Mouse (Mus musculus): ENCODE measurements at regions not wholly inside any gene's neighbourhood (a gene's known extent, or its start where the extent isn't known, plus 50 kb on each side); places are given as distances from the start of the nearest gene placed in this dataset.
"Not testable (repeated sequence)": the region's sequence is repeated elsewhere in the genome, so short reads cannot be mapped to it uniquely, and the experiment has no call there.

- not testable (repeated sequence) for H3K27ac ChIP-seq (replicated peaks; ENCODE audit: insufficient read depth, low read depth, low read length); H3K4me1 ChIP-seq (ENCODE audit: control insufficient read depth, insufficient read depth, low read length); DNase-seq (ENCODE audit: extremely low read depth, low read depth, low spot score); H3K36me3 ChIP-seq (ENCODE audit: control insufficient read depth, insufficient read depth, low read length); H3K4me3 ChIP-seq (ENCODE audit: insufficient read depth, low read depth, low read length); H3K27me3 ChIP-seq (ENCODE audit: control insufficient read depth, insufficient read depth, low read length); H3K9ac ChIP-seq (ENCODE audit: low read depth, low read length); H3K79me2 ChIP-seq (ENCODE audit: control insufficient read depth, insufficient read depth, low read length)
- 71% methylated on average over 2 of the region's 2 CpGs for WGBS
These were observed 124.6 kb upstream of the Mrpl21 start for GRCm38 (mm10) chr19:3158149-3158548.

DNA sequence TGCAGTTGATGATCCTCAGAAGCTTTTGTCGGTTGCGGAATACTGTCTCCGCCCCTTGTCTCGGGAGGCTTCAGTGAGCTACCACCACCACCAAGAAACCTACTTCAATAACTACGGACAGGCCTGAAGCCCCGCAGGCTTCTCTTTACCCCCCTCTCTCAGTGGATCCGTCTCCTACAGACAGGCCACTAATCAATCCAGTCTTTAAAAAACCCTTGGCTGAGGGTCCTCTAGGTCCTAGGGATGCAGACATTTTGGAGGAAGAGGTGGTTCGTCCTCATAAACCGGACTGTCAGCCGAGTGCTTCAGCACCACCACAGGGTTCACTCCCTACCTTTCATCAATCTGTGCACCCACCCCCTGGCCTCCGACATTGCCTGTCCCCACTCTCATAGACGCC, 123.4 kb upstream of the Mrpl21 start:
- TF ChIP-seq POLR2A (IDR thresholded peaks at IDR 0.05; ENCODE audit: extremely low read depth, insufficient read depth, low read length): no peak
- no peak for TF ChIP-seq CTCF (IDR thresholded peaks at IDR 0.05; ENCODE audit: low read depth, low read length)

GRCm38 (mm10) chr19:3167683-3168082, 115.0 kb upstream of the Mrpl21 start:
- no peaks in the 10 kb centered on the region for H3K36me3 ChIP-seq (ENCODE audit: control insufficient read depth, insufficient read depth, low read length)
- H3K27me3 ChIP-seq (ENCODE audit: control insufficient read depth, insufficient read depth, low read length): no peaks in the 10 kb centered on the region
- no peak for DNase-seq (ENCODE audit: extremely low read depth, low read depth, low spot score)
- no peaks in the 10 kb centered on the region for H3K4me1 ChIP-seq (ENCODE audit: control insufficient read depth, insufficient read depth, low read length)
- H3K27ac ChIP-seq (replicated peaks; ENCODE audit: insufficient read depth, low read depth, low read length): no peak overlapping the region
- H3K9ac ChIP-seq (ENCODE audit: low read depth, low read length): no peak overlapping the region
- no peaks in the 10 kb centered on the region for H3K79me2 ChIP-seq (ENCODE audit: control insufficient read depth, insufficient read depth, low read length)
- 83% methylated on average over 7 of the region's 7 CpGs for WGBS
- no peak overlapping the region for H3K4me3 ChIP-seq (ENCODE audit: insufficient read depth, low read depth, low read length)
- TF ChIP-seq POLR2A (IDR thresholded peaks at IDR 0.05; ENCODE audit: extremely low read depth, insufficient read depth, low read length) (no peak), CTCF (IDR thresholded peaks at IDR 0.05; ENCODE audit: low read depth, low read length) (no peak)

More for the DNA sequence above, 123.4 kb upstream of the Mrpl21 start:
- 88% methylated on average over 12 of the region's 12 CpGs for WGBS
- Histone ChIP-seq H3K9ac (ENCODE audit: low read depth, low read length) (no peak overlapping the region), H3K27me3 (ENCODE audit: control insufficient read depth, insufficient read depth, low read length) (no peaks in the 10 kb centered on the region), H3K27ac (replicated peaks; ENCODE audit: insufficient read depth, low read depth, low read length) (no peak overlapping the region), H3K4me1 (ENCODE audit: control insufficient read depth, insufficient read depth, low read length) (no peaks in the 10 kb centered on the region), H3K36me3 (ENCODE audit: control insufficient read depth, insufficient read depth, low read length) (no peaks in the 10 kb centered on the region), H3K4me3 (ENCODE audit: insufficient read depth, low read depth, low read length) (no peak overlapping the region), H3K79me2 (ENCODE audit: control insufficient read depth, insufficient read depth, low read length) (no peaks in the 10 kb centered on the region)
- no peak for DNase-seq (ENCODE audit: extremely low read depth, low read depth, low spot score)

GRCm38 (mm10) chr19:3182625-3183024, 100.1 kb upstream of the Mrpl21 start:
- WGBS: 34% methylated on average over 2 of the region's 2 CpGs
- no peaks in the 10 kb centered on the region for H3K36me3 ChIP-seq (ENCODE audit: control insufficient read depth, insufficient read depth, low read length)
- no peaks in the 10 kb centered on the region for H3K4me1 ChIP-seq (ENCODE audit: control insufficient read depth, insufficient read depth, low read length)
- H3K27me3 ChIP-seq (ENCODE audit: control insufficient read depth, insufficient read depth, low read length): no peaks in the 10 kb centered on the region
- H3K9ac ChIP-seq (ENCODE audit: low read depth, low read length): no peak overlapping the region
- no peak overlapping the region for H3K4me3 ChIP-seq (ENCODE audit: insufficient read depth, low read depth, low read length)
- no peak for TF ChIP-seq CTCF (IDR thresholded peaks at IDR 0.05; ENCODE audit: low read depth, low read length)
- no peak for TF ChIP-seq POLR2A (IDR thresholded peaks at IDR 0.05; ENCODE audit: extremely low read depth, insufficient read depth, low read length)
- no peak overlapping the region for H3K27ac ChIP-seq (replicated peaks; ENCODE audit: insufficient read depth, low read depth, low read length)
- DNase-seq (ENCODE audit: extremely low read depth, low read depth, low spot score): peak; percentile 83
- H3K79me2 ChIP-seq (ENCODE audit: control insufficient read depth, insufficient read depth, low read length): no peaks in the 10 kb centered on the region

DNA sequence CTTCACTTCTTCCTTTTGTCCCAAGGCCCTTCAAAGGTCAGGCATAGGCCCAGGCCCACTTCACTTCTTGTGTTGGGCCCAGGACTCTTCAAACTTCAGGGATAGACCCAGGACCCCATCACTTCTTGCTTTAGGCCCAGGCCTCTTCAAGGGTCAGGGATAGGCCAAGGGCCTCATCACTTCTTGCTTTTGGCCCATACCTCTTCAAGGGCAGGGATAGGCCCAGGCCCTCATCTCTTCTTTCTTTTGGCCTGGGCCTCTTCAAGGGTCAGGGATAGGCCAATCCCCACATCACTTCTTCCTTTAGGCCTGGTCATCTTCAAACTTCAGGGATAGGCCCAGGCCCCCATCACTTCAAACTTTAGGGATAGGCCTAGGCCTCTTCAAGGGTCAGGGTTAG, 90.1 kb upstream of the Mrpl21 start:
- Histone ChIP-seq H3K36me3 (ENCODE audit: control insufficient read depth, insufficient read depth, low read length) (no peaks in the 10 kb centered on the region), H3K79me2 (ENCODE audit: control insufficient read depth, insufficient read depth, low read length) (no peaks in the 10 kb centered on the region), H3K9ac (ENCODE audit: low read depth, low read length) (no peak overlapping the region), H3K4me1 (ENCODE audit: control insufficient read depth, insufficient read depth, low read length) (peaks cover 2% of the 10 kb centered on the region), H3K4me3 (ENCODE audit: insufficient read depth, low read depth, low read length) (no peak overlapping the region), H3K27me3 (ENCODE audit: control insufficient read depth, insufficient read depth, low read length) (no peaks in the 10 kb centered on the region), H3K27ac (replicated peaks; ENCODE audit: insufficient read depth, low read depth, low read length) (no peak overlapping the region)
- no peak for DNase-seq (ENCODE audit: extremely low read depth, low read depth, low spot score)
- no peak for TF ChIP-seq CTCF (IDR thresholded peaks at IDR 0.05; ENCODE audit: low read depth, low read length)
- TF ChIP-seq POLR2A (IDR thresholded peaks at IDR 0.05; ENCODE audit: extremely low read depth, insufficient read depth, low read length): no peak

DNA sequence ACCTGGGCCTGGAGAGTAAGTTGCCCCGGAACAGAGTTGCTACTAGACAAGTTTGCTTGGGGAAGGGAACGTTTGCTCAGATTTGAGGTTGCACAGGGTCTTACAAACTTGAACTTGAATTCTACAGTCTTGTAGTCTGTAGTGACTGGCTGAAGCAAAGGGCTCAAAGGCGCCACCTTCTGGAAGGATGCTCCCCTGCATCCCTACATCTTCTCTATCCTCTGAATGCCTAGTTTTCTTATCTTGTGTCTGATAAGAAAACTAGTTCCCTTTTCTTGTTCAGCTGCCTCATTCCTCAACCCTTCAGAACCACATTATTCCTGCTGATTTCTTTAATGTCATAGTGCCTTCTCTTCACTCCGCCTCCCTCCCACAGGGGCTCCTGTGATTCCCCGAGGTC, 78.2 kb upstream of the Mrpl21 start:
- DNase-seq (ENCODE audit: extremely low read depth, low read depth, low spot score): peak; percentile 29
- H3K27ac ChIP-seq (replicated peaks; ENCODE audit: insufficient read depth, low read depth, low read length); H3K79me2 ChIP-seq (ENCODE audit: control insufficient read depth, insufficient read depth, low read length); H3K9ac ChIP-seq (ENCODE audit: low read depth, low read length); H3K27me3 ChIP-seq (ENCODE audit: control insufficient read depth, insufficient read depth, low read length); H3K4me1 ChIP-seq (ENCODE audit: control insufficient read depth, insufficient read depth, low read length); H3K36me3 ChIP-seq (ENCODE audit: control insufficient read depth, insufficient read depth, low read length); H3K4me3 ChIP-seq (ENCODE audit: insufficient read depth, low read depth, low read length): not testable (repeated sequence)
- TF ChIP-seq CTCF (IDR thresholded peaks at IDR 0.05; ENCODE audit: low read depth, low read length): peak; percentile 59
- 56% methylated on average over 5 of the region's 5 CpGs for WGBS

- WGBS: 90% methylated on average over 28 of the region's 28 CpGs
- H3K4me1 ChIP-seq (ENCODE audit: control insufficient read depth, insufficient read depth, low read length): not testable (repeated sequence)
These were observed 77.3 kb upstream of the Mrpl21 start for GRCm38 (mm10) chr19:3205406-3205805.

More at GRCm38 (mm10) chr19:3205406-3205805, 77.3 kb upstream of the Mrpl21 start:
- not testable (repeated sequence) for H3K27me3 ChIP-seq (ENCODE audit: control insufficient read depth, insufficient read depth, low read length); H3K79me2 ChIP-seq (ENCODE audit: control insufficient read depth, insufficient read depth, low read length); H3K27ac ChIP-seq (replicated peaks; ENCODE audit: insufficient read depth, low read depth, low read length); H3K36me3 ChIP-seq (ENCODE audit: control insufficient read depth, insufficient read depth, low read length); DNase-seq (ENCODE audit: extremely low read depth, low read depth, low spot score); H3K9ac ChIP-seq (ENCODE audit: low read depth, low read length); H3K4me3 ChIP-seq (ENCODE audit: insufficient read depth, low read depth, low read length)

Data from liver, adult 2 months (tissue).